Mouse (Mus musculus): ENCODE data around the gene Wwc2.

GRCm38 (mm10) chr8:47826911-47827310 lies 163.8 kb downstream of the Wwc2 start:
- TF ChIP-seq CTCF (IDR thresholded peaks at IDR 0.05; ENCODE audit: low read depth) (no peak), EP300 (IDR thresholded peaks at IDR 0.05; ENCODE audit: low read depth) (no peak)

Data from liver, postnatal 0 days (tissue).